ENCODE assay signal across 16 mouse cellular contexts in the genomic region with DNA sequence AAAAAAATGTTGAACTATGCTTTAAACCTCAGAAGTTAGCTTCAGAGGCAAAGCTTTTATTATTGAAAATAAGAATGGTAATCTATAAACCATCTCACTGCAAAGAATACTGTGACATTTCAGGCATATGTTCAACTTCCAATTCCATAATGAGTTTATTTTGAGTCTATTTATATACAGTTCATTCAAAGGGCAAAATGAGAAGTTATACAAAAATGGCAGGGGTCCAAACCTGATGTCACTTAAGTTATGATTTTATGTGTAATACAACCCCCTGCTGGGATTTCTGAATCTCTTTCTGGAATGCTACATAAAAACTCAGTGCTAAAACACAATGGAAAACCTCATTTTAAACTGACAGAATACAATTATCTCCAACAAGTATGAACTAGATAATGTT.
"Had no signal": no experiment of that assay in that cellular context is flagged by ENCODE, and none has a peak within 500 bp of the region (broad histone marks: within the 10 kb centered on the region; RNA-seq: fewer than 3 reads in every experiment).

No protein-coding gene starts in this region.

- H3K9ac ChIP-seq: liver, postnatal 0 days; lung, embryonic 15.5 days; midbrain, embryonic 13.5 days; midbrain, embryonic 15.5 days; neural tube, embryonic 12.5 days; stomach, embryonic 15.5 days had no signal

- H3K9me3 ChIP-seq: lung, embryonic 15.5 days; megakaryocyte, embryonic 14.5 days; midbrain, embryonic 13.5 days; midbrain, embryonic 15.5 days; neural tube, embryonic 12.5 days; stomach, embryonic 15.5 days had no signal

- H3K4me3 ChIP-seq: lung, embryonic 15.5 days; megakaryocyte, embryonic 14.5 days; midbrain, embryonic 13.5 days; midbrain, embryonic 15.5 days; neural tube, embryonic 12.5 days; stomach, embryonic 15.5 days had no signal

- H3K27ac ChIP-seq: lung, embryonic 15.5 days; macrophage; midbrain, embryonic 13.5 days; midbrain, embryonic 15.5 days; neural tube, embryonic 12.5 days; stomach, embryonic 15.5 days; stomach, postnatal 0 days had no signal

- H3K36me3 ChIP-seq: lung, embryonic 15.5 days; midbrain, embryonic 13.5 days; midbrain, embryonic 15.5 days; neural tube, embryonic 12.5 days; stomach, embryonic 15.5 days had no signal

- ATAC-seq: liver, postnatal 0 days; midbrain, embryonic 13.5 days; midbrain, embryonic 15.5 days had no signal

- H3K27me3 ChIP-seq: lung, embryonic 15.5 days; megakaryocyte, embryonic 14.5 days; midbrain, embryonic 13.5 days; midbrain, embryonic 15.5 days; neural tube, embryonic 12.5 days; stomach, embryonic 15.5 days had no signal

- H3K4me2 ChIP-seq: lung, embryonic 15.5 days; midbrain, embryonic 11.5 days; midbrain, embryonic 13.5 days; midbrain, embryonic 15.5 days; neural tube, embryonic 12.5 days; stomach, embryonic 15.5 days had no signal

- DNase-seq: liver, postnatal 0 days; lung, postnatal 14 days; lung, postnatal 36 days; right cerebral cortex, postnatal 14 days; thymus, adult 2 months; thymus, postnatal 25 days; thymus, postnatal 4 days had no signal

- H3K4me1 ChIP-seq: lung, embryonic 15.5 days; midbrain, embryonic 13.5 days; midbrain, embryonic 15.5 days; neural tube, embryonic 12.5 days; stomach, embryonic 15.5 days had no signal
